Mouse (Mus musculus) ES-E14 (cell line): ENCODE data around the gene Fcgr4.
"Not testable (repeated sequence)": the region's sequence is repeated elsewhere in the genome, so short reads cannot be mapped to it uniquely, and the experiment has no call there.

ENCODE experiments used
- HCFC1 ChIP-seq: IDR thresholded peaks from 2 replicates; pipeline ENCODE4 v1.6.1; 2012; ENCODE audit warnings: low read length, inconsistent platforms, borderline replicate concordance; ENCODE audit not compliant: insufficient read depth
- MAFK ChIP-seq: IDR thresholded peaks from 2 replicates; pipeline ENCODE4 v1.6.1; 2014; ENCODE audit warnings: mild to moderate bottlenecking, low read depth, low read length, inconsistent platforms; ENCODE audit not compliant: insufficient read depth
- ZC3H11A ChIP-seq: IDR thresholded peaks from 2 replicates; pipeline ENCODE4 v1.6.1; 2012; ENCODE audit warnings: low read depth, mild to moderate bottlenecking, inconsistent platforms, low read length, borderline replicate concordance

DNA sequence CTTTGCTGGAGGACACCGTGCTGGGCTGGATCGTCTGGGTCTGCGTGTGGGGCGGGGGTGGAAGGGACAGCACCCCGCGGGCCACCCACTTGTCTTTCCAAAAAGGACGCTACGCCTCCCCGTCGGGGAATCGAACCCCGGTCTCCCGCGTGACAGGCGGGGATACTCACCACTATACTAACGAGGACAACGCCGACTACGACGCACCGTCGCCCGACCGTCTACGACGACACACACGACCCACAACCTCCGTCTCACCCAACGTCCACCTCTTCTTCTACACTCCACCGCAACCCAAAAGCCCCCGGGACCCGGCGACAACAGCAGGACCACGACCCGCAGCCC lies 46.5 kb downstream of the Fcgr4 start:
- TF ChIP-seq MAFK, ZC3H11A, HCFC1: not testable (repeated sequence)
